Comparison of ENCODE assay signal across 8 mouse cellular contexts in the genomic region with DNA sequence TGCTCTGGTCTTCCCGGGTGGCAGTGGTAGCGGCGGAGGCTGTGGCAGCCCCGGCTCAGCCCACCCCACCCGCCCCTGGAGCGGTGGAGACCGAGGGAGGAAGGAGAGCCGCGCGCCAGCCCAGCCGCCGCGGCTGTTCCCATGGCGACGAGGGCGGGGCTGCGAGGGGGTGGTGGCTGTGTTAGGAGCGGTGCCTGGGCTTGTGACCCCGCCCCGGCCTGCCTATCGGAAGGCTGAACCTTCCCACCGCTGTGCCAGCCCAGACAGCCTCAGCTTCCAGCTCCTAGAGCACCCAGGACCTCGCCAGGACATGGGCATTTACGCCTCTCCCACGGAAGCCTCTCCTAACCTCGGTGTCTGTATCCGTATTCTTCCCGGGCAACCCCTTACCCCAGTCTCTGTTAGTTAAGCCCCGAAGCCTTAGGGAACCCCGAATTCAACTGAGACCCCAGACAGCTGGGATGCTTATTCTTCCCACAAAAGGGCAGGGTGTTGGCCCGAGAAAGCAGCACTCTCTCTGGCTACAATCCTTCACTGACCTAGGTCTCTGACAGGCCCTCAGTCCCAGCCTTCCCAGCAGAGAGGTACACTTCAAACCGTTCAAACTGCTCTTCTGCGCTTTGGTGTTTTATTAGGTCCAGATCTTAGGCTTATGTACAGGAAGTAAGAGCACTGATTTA. TPM values are rescaled to one million over a fixed set of nuclear protein-coding genes. Genes with fewer than 3 reads are reported as not detected.
DNase-seq lines count a peak whose midpoint lies in the region; ATAC-seq and TF ChIP-seq lines count a peak whose summit lies in the region.

A gene (minus strand): TSS at position 150 of the 680 bp plus-strand sequence.

- DNase-seq in 3T3-L1 (ENCODE audit: low read depth, low spot score) = peak; percentile 96
- DNase-seq in embryonic facial prominence, embryonic 14.5 days (ENCODE audit: low spot score) = peak; percentile 96
- peak; percentile 90 for DNase-seq in heart, adult 8-10 months (ENCODE audit: low spot score)
- DNase-seq in kidney, adult 9 months = peak; percentile 95
- DNase-seq in monocyte, adult 2 months (ENCODE audit: low read depth in 1 of 2, low spot score in 2 of 2) = peak; percentile 57 to 78
- peak; percentile 93 to 96 for DNase-seq in spleen, postnatal 14 days (ENCODE audit: low spot score in 2 of 2)

- ATAC-seq in embryonic facial prominence, embryonic 14.5 days (ENCODE audit: low read depth) = peak; percentile 94
- peak; percentile 92 for ATAC-seq in limb, embryonic 15.5 days (ENCODE audit: insufficient number of reproducible peaks, low FRiP score, low TSS enrichment, low read depth)

- H3K9ac ChIP-seq in embryonic facial prominence, embryonic 14.5 days (ENCODE audit: low read depth, low read length) = peak within 1 kb of the TSS; percentile 82
- H3K9ac ChIP-seq in limb, embryonic 15.5 days = peak within 1 kb of the TSS; percentile 68

- H3K4me3 ChIP-seq in bone marrow, adult 2 months (replicated peaks; ENCODE audit: control insufficient read depth, low read depth, low read length) = peak within 1 kb of the TSS; percentile 45
- peak within 1 kb of the TSS; percentile 78 for H3K4me3 ChIP-seq in embryonic facial prominence, embryonic 14.5 days (ENCODE audit: low read depth, low read length)
- H3K4me3 ChIP-seq in limb, embryonic 15.5 days = peak within 1 kb of the TSS; percentile 78

- H3K27ac ChIP-seq in bone marrow, adult 2 months (ENCODE audit: control insufficient read depth, insufficient read depth, low read depth, low read length, poor library complexity) = peak within 1 kb of the TSS; percentile 10
- H3K27ac ChIP-seq in embryonic facial prominence, embryonic 14.5 days (replicated peaks; ENCODE audit: low read depth, low read length) = peak within 1 kb of the TSS; percentile 86
- peak within 1 kb of the TSS; percentile 81 for H3K27ac ChIP-seq in limb, embryonic 15.5 days

- WGBS in bone marrow, adult 2 months = 11% methylated on average over 33 of the region's 33 CpGs
- 10% methylated on average over 15 of the region's 33 CpGs for WGBS in embryonic facial prominence, embryonic 14.5 days
- 4% methylated on average over 33 of the region's 33 CpGs for WGBS in limb, embryonic 15.5 days

- H3K27me3 ChIP-seq in embryonic facial prominence, embryonic 14.5 days (replicated peaks; ENCODE audit: control insufficient read depth, insufficient read depth, low read length) = no peaks in the 10 kb centered on the region
- no peaks in the 10 kb centered on the region for H3K27me3 ChIP-seq in limb, embryonic 15.5 days

- H3K36me3 ChIP-seq in embryonic facial prominence, embryonic 14.5 days (ENCODE audit: control insufficient read depth, insufficient read depth, low read length) = peaks cover 77% of the 10 kb centered on the region
- peaks cover 73% of the 10 kb centered on the region for H3K36me3 ChIP-seq in limb, embryonic 15.5 days

- no peaks in the 10 kb centered on the region for H3K9me3 ChIP-seq in embryonic facial prominence, embryonic 14.5 days (ENCODE audit: control insufficient read depth, low read length)
- H3K9me3 ChIP-seq in limb, embryonic 15.5 days = no peaks in the 10 kb centered on the region

- no peaks in the 10 kb centered on the region; the same call in 1 of the 2 replicates for H3K4me1 ChIP-seq in bone marrow, adult 2 months (ENCODE audit: control insufficient read depth, insufficient read depth, low read length)
- peaks cover 7% of the 10 kb centered on the region; the same call in 1 of the 2 replicates for H3K4me1 ChIP-seq in embryonic facial prominence, embryonic 14.5 days (ENCODE audit: control insufficient read depth, insufficient read depth, low read length)
- peaks cover 26% of the 10 kb centered on the region for H3K4me1 ChIP-seq in limb, embryonic 15.5 days

- peak within 1 kb of the TSS; percentile 75 for H3K4me2 ChIP-seq in embryonic facial prominence, embryonic 14.5 days (ENCODE audit: low read depth, low read length)
- H3K4me2 ChIP-seq in limb, embryonic 15.5 days = peak within 1 kb of the TSS; percentile 90

- TF ChIP-seq CTCF in bone marrow, adult 2 months (IDR thresholded peaks at IDR 0.05; ENCODE audit: control insufficient read depth, insufficient read depth, low read length) = 0 out of 2 replicates have a peak, but pooled peaks have one; percentile 0

- TF ChIP-seq POLR2A in bone marrow, adult 2 months (IDR thresholded peaks at IDR 0.05; ENCODE audit: borderline replicate concordance, control insufficient read depth, low read depth, low read length) = peak; percentile 32; the same call in 1 of the 2 replicates

RNA-seq across cellular contexts. Expression of the gene that starts here (rescaled TPM):
- 3.8 TPM in 1 of 2 replicates, not detected in the other for polyA plus RNA-seq in bone marrow, adult 2 months (2011; ENCODE audit: insufficient read depth, insufficient read length, low replicate concordance, missing spikeins)
- polyA plus RNA-seq in embryonic facial prominence, embryonic 14.5 days (2014; fragmentation: Nextera tagmentation; extraction: Ambion mirVana) = 49.3 and 59.1 TPM in 2 replicates
- total RNA-seq in heart, adult 8-10 months (2022) = under 1 TPM; 0.37 to 0.87 (median 0.79) TPM
- polyA plus RNA-seq in limb, embryonic 15.5 days (2015; fragmentation: Nextera tagmentation; extraction: Ambion mirVana) = 46.2 and 49.8 TPM in 2 replicates

Comparison
In these comparisons a context has a peak if more than half of its experiments do, and no peak if none do; other contexts are left out.
1. Peak in every context shown above with its lines: DNase-seq, ATAC-seq, H3K4me3 ChIP-seq and H3K27ac ChIP-seq.
2. Peak in DNase-seq in heart, adult 8-10 months; RNA of the gene not detected or under 1 TPM.
3. H3K27ac ChIP-seq: peak in every context shown above with its lines; median percentile 86 in embryonic facial prominence, embryonic 14.5 days; 81 in limb, embryonic 15.5 days; 10 in bone marrow, adult 2 months.